Mouse (Mus musculus) spleen, adult 2 months (tissue): ENCODE data around the gene Phc3.

Experiments
- CTCF ChIP-seq: fragments of 200-500 bp; IDR thresholded peaks from 2 replicates; pipeline ENCODE4 v1.5.1; 2011; ENCODE audit warnings: mild to moderate bottlenecking, inconsistent platforms; ENCODE audit not compliant: insufficient read depth, insufficient read length, insufficient replicate concordance; ENCODE audit errors: extremely low read depth
- POLR2A ChIP-seq: fragments of 200-500 bp; IDR thresholded peaks from 2 replicates; pipeline ENCODE4 v1.6.1; 2011; ENCODE audit warnings: low read depth, low read length, inconsistent platforms

- TF ChIP-seq CTCF (no peak), POLR2A (no peak)
Observed at GRCm38 (mm10) chr3:30958709-30959108, 10.5 kb downstream of the Phc3 start.
